Mouse (Mus musculus) heart, embryonic 13.5 days (tissue): ENCODE results near the gene Ttc5. TPM values are rescaled to one million over a fixed set of nuclear protein-coding genes. Genes with fewer than 3 reads are reported as not detected.
"Not testable (repeated sequence)": the region's sequence is repeated elsewhere in the genome, so short reads cannot be mapped to it uniquely, and the experiment has no call there.

Source experiments
- ATAC-seq: fragments of 200-750 bp; cut with Nextera tagmentation; 2 replicates; pipeline ENCODE4 v1.8.0; 2017; ENCODE audit warnings: moderate TSS enrichment; ENCODE audit not compliant: insufficient number of reproducible peaks, low FRiP score, low TSS enrichment; ENCODE audit errors: extremely low read depth
- H3K27ac ChIP-seq: fragments of 300-500 bp; sonication (generic); replicated peaks from 2 replicates; pipeline ENCODE4 v1.5.1; 2015; ENCODE audit warnings: moderate library complexity, mild to moderate bottlenecking, inconsistent platforms
- H3K27me3 ChIP-seq: fragments of 300-500 bp; sonication (generic); replicated peaks from 2 replicates; pipeline ENCODE4 v1.6.1; 2015; ENCODE audit warnings: mild to moderate bottlenecking, inconsistent platforms
- H3K36me3 ChIP-seq: fragments of 300-500 bp; sonication (generic); 2 replicates; pipeline ENCODE4 v1.6.1; 2015; ENCODE audit warnings: mild to moderate bottlenecking, inconsistent platforms
- H3K4me1 ChIP-seq: fragments of 300-500 bp; sonication (generic); 2 replicates; pipeline ENCODE4 v1.6.1; 2015; ENCODE audit warnings: inconsistent platforms
- H3K4me2 ChIP-seq: fragments of 300-500 bp; sonication (generic); 2 replicates; pipeline ENCODE4 v1.6.1; 2015; ENCODE audit warnings: inconsistent platforms, mild to moderate bottlenecking, moderate library complexity
- H3K4me3 ChIP-seq: fragments of 300-500 bp; sonication (generic); 2 replicates; pipeline ENCODE4 v1.5.1; 2015; ENCODE audit warnings: moderate library complexity, mild to moderate bottlenecking, inconsistent platforms
- H3K9ac ChIP-seq: fragments of 300-500 bp; sonication (generic); 2 replicates; pipeline ENCODE4 v1.6.1; 2015; ENCODE audit warnings: inconsistent platforms, mild to moderate bottlenecking, moderate library complexity
- H3K9me3 ChIP-seq: fragments of 300-500 bp; sonication (generic); 2 replicates; pipeline ENCODE4 v1.6.1; 2016; ENCODE audit warnings: inconsistent platforms
- WGBS: fragments of 180-500 bp; shearing (Covaris S2); methylation state at CpG from one replicate; pipeline ENCODE4 v1.1.7; 2015; ENCODE audit warnings: mixed read lengths; 5-methylcytosine and 5-hydroxymethylcytosine counted together
- polyA plus RNA-seq: library from polyadenylated mRNA; unstranded; fragments of >200 nt; fragmentation: Nextera tagmentation; extraction: Ambion mirVana; gene quantifications from 2 replicates; pipeline ENCODE4 v1.2.1, GENCODE M21; 2015

Ttc5 gene
- polyA plus RNA-seq, 1 experiment from 2014 or later, result 48.8 TPM

GRCm38 (mm10) chr14:50765736-50766135, 19.6 kb downstream of the Ttc5 start:
- Histone ChIP-seq H3K36me3 (peaks cover 69% of the 10 kb centered on the region), H3K4me2 (no peak overlapping the region), H3K27me3 (no peaks in the 10 kb centered on the region), H3K4me3 (no peak overlapping the region), H3K9me3 (no peaks in the 10 kb centered on the region), H3K27ac (no peak overlapping the region), H3K4me1 (no peaks in the 10 kb centered on the region), H3K9ac (no peak overlapping the region)
- WGBS, result 83% methylated on average over 6 of the region's 6 CpGs
- no peak for ATAC-seq

DNA sequence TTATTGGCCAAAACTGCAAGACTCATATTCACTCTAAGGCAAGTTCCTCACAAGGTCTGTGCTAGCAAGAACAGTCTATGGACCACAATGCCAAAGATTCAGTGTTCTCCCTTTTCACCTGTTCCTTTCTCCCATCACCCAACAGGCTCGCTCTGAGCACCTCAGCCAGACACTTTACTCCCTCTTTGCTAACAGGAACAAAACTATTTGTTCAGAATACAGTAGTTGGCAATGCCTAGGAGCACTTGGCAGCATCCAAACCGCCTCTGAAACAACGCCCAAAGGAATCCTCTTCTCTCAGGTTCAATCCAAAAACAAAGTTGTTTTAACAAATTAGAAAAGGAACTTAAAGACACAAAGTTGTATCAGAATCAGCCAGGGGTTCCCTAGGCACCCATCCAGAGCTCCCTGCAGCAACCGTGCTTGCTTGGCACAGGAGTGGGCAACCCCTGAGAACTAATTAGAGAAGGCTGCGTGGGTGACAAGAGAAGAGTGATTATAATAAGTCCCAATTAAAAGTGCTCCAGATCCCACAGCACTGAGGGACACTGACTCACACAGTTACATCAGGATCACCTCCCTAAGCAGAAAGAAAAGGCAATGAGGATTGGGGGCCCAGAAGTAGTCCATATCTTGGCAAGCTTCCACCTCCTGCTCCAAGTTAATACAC, 26.8 kb downstream of the Ttc5 start:
- Histone ChIP-seq H3K36me3 (peaks cover 8% of the 10 kb centered on the region), H3K4me3 (no peak overlapping the region), H3K9me3 (no peaks in the 10 kb centered on the region), H3K27ac (no peak overlapping the region), H3K27me3 (no peaks in the 10 kb centered on the region), H3K4me1 (no peaks in the 10 kb centered on the region), H3K4me2 (no peak overlapping the region), H3K9ac (no peak overlapping the region)
- 73% methylated on average over 5 of the region's 5 CpGs for WGBS
- ATAC-seq, result no peak

- H3K9me3 ChIP-seq, result no peaks in the 10 kb centered on the region
- H3K4me1 ChIP-seq, result no peaks in the 10 kb centered on the region
- no peak within 1 kb of the TSS for H3K4me3 ChIP-seq
- H3K27ac ChIP-seq, result no peak within 1 kb of the TSS
- no peaks in the 10 kb centered on the region for H3K27me3 ChIP-seq
- H3K9ac ChIP-seq, result no peak within 1 kb of the TSS
- ATAC-seq, result no peak
- H3K4me2 ChIP-seq, result no peak within 1 kb of the TSS
- no peaks in the 10 kb centered on the region for H3K36me3 ChIP-seq
Measured at GRCm38 (mm10) chr14:50744994-50745393, 40.3 kb downstream of the Ttc5 start, which contains the start of gene Olfr749. Olfr749 (minus strand) TSS chr14:50745094.

- no peaks in the 10 kb centered on the region for H3K4me1 ChIP-seq
- H3K9ac ChIP-seq, result no peak overlapping the region
- no peaks in the 10 kb centered on the region for H3K27me3 ChIP-seq
- no peaks in the 10 kb centered on the region for H3K9me3 ChIP-seq
- no peak overlapping the region for H3K4me3 ChIP-seq
- no peak for ATAC-seq
- H3K4me2 ChIP-seq, result no peak overlapping the region
- 54% methylated on average over 2 of the region's 2 CpGs for WGBS
- no peak overlapping the region for H3K27ac ChIP-seq
- H3K36me3 ChIP-seq, result no peaks in the 10 kb centered on the region
Measured at GRCm38 (mm10) chr14:50741584-50741983, 43.7 kb downstream of the Ttc5 start.

DNA sequence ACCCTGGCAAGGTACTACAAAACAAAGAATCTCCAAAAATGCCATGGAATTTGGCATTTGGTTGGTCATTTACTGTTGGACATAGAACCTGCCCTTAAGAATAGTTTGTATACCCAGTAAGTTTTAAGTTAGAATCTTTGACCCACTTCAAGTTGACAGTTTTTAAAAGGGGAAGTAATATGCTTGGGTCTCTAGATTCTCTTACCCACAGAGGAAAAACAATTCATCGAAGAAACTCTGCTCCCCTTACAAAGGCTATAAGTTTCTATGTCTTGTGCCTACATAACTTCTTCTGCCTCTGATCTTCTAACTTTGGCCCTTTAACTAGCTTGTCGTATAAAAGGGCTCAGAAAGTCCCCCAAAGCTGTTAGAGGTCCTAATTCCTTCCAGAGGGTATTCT, 45.0 kb downstream of the Ttc5 start:
- Histone ChIP-seq H3K4me1 (no peaks in the 10 kb centered on the region), H3K36me3 (no peaks in the 10 kb centered on the region), H3K9ac (no peak overlapping the region), H3K27ac (no peak overlapping the region), H3K4me3 (no peak overlapping the region), H3K4me2 (no peak overlapping the region), H3K27me3 (no peaks in the 10 kb centered on the region), H3K9me3 (no peaks in the 10 kb centered on the region)
- 54% methylated on average over 2 of the region's 2 CpGs for WGBS
- ATAC-seq, result no peak

DNA sequence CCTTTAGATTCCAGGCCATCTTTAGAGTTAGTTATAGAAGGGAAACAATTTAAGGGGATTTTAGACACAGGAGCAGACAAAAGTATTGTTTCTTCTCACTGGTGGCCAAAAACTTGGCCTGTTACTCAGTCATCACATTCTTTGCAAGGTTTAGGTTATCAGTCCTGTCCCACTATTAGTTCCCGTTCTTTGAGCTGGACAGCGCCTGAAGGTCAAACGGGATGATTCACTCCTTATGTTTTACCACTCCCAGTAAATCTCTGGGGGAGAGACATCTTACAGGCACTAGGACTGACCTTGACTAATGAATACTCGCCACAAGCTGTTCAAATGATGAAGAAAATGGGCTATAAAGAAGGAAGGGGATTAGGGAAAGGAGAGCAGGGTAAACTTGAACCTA, 62.9 kb downstream of the Ttc5 start:
- H3K9ac ChIP-seq, H3K27ac ChIP-seq, H3K4me2 ChIP-seq, H3K27me3 ChIP-seq, H3K4me3 ChIP-seq, H3K4me1 ChIP-seq, H3K36me3 ChIP-seq, ATAC-seq, H3K9me3 ChIP-seq: not testable (repeated sequence)
- 68% methylated on average over 3 of the region's 4 CpGs for WGBS

GRCm38 (mm10) chr14:50719875-50720274, 65.4 kb downstream of the Ttc5 start:
- H3K9me3 ChIP-seq, result peaks cover 19% of the 10 kb centered on the region
- H3K9ac ChIP-seq, H3K4me2 ChIP-seq, H3K4me3 ChIP-seq, H3K27me3 ChIP-seq, ATAC-seq, H3K27ac ChIP-seq, H3K36me3 ChIP-seq, H3K4me1 ChIP-seq: not testable (repeated sequence)
- 83% methylated on average over 15 of the region's 15 CpGs for WGBS

Other genes with a start within 250 kb of the Ttc5 start
- not detected in 2 replicates for gene Olfr744, start 170.6 kb downstream of the Ttc5 start, polyA plus RNA-seq
- not detected in 2 replicates for gene Olfr745, start 146.1 kb downstream of the Ttc5 start, polyA plus RNA-seq
- not detected in 2 replicates for gene Olfr746, start 138.4 kb downstream of the Ttc5 start, polyA plus RNA-seq
- not detected in 2 replicates for gene Olfr747, start 92.3 kb downstream of the Ttc5 start, polyA plus RNA-seq
- gene Olfr748, start 78.1 kb downstream of the Ttc5 start, polyA plus RNA-seq, result not detected in 2 replicates
- not detected in 2 replicates for gene Olfr749, start 40.4 kb downstream of the Ttc5 start, polyA plus RNA-seq
- gene Ccnb1ip1, start 22.2 kb upstream of the Ttc5 start, polyA plus RNA-seq, result not detected in 2 replicates
- 35.1 and 41.6 TPM in 2 replicates for gene Parp2, start 22.3 kb upstream of the Ttc5 start, polyA plus RNA-seq
- gene Tep1, start 85.0 kb upstream of the Ttc5 start, polyA plus RNA-seq, result 4.5 and 5.1 TPM in 2 replicates
- 0.10 and 0.45 TPM in 2 replicates for gene Klhl33, start 112.0 kb upstream of the Ttc5 start, polyA plus RNA-seq
- 112 and 131 TPM in 2 replicates for gene Osgep, start 139.4 kb upstream of the Ttc5 start, polyA plus RNA-seq
- 148 TPM in 2 replicates for gene Apex1, start 139.4 kb upstream of the Ttc5 start, polyA plus RNA-seq
- 34.9 and 38.2 TPM in 2 replicates for gene Pip4p1, start 145.3 kb upstream of the Ttc5 start, polyA plus RNA-seq
- gene Pnp, start 145.6 kb upstream of the Ttc5 start, polyA plus RNA-seq, result 36.5 and 41.3 TPM in 2 replicates
- not detected in 2 replicates for gene Gm49342, start 159.0 kb upstream of the Ttc5 start, polyA plus RNA-seq
- gene Pnp2, start 170.5 kb upstream of the Ttc5 start, polyA plus RNA-seq, result 0.74 TPM in 1 of 2 replicates, not detected in the other
- gene Rnase10, start 222.2 kb upstream of the Ttc5 start, polyA plus RNA-seq, result 0.34 and 0.40 TPM in 2 replicates